Mouse (Mus musculus) adrenal gland, adult 10 weeks (tissue): ENCODE measurements around the gene Clip3. TPM values are rescaled to one million over a fixed set of nuclear protein-coding genes. Genes with fewer than 3 reads are reported as not detected.

Experiments used
- polyA plus RNA-seq: library from polyadenylated mRNA; stranded (reverse); fragments of 350-450 nt; fragmentation: Illumina TruSeq; extraction: RNeasy Lipid Tissue Mini Kit (QIAGEN cat#74804); gene quantifications from one replicate; pipeline ENCODE4 v1.2.3, GENCODE M21; 2014; ENCODE audit warnings: low read depth, low replicate concordance

The Clip3 gene
- polyA plus RNA-seq: 14.6 TPM

DNA sequence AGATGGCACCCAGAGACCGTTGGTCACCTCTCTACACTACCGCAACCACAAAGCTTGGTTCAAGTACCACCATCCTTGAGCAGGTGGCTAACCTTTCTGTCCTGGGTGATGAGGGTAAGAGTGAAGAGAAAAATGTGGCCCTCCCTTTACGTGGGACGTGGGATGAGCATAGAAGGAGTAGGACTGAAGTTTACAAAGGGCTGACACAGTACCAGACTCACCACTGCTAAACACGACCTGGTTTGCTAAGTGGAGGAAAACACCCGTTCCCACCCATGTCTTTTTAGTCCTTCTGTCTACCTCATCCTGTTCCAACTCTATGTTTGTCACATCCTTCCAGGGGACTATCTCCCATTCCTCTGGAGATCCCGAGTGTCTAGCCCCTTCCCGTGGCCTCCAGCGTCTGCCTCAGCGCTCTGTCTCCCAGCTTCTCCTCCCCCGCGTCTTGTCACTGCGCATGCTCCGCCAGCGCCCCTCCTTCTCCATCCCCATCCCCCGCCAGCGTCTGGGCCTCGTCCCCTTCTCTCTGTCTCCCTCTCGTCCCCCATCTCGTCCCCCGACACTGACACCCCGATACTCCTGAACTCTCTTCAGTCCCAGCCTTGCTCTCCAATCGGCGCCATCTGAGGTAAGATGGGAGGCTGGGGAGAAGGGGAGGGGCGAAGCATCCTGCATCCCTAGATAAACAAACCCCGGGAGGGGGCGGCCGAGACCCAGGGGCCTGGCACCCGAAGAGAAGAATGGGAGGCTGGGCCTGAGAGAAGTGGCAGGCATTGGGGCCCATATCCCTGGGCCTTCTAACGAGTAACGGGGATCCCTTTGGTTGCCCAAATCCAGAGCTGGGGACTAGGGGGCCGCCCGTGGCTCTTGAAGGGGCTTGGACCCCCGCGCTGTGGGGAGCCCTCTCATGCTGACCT lies at the start of gene Clip3:
Gene Clip3 (plus strand): TSS at position 514 of the 917 bp plus-strand sequence.

DNA sequence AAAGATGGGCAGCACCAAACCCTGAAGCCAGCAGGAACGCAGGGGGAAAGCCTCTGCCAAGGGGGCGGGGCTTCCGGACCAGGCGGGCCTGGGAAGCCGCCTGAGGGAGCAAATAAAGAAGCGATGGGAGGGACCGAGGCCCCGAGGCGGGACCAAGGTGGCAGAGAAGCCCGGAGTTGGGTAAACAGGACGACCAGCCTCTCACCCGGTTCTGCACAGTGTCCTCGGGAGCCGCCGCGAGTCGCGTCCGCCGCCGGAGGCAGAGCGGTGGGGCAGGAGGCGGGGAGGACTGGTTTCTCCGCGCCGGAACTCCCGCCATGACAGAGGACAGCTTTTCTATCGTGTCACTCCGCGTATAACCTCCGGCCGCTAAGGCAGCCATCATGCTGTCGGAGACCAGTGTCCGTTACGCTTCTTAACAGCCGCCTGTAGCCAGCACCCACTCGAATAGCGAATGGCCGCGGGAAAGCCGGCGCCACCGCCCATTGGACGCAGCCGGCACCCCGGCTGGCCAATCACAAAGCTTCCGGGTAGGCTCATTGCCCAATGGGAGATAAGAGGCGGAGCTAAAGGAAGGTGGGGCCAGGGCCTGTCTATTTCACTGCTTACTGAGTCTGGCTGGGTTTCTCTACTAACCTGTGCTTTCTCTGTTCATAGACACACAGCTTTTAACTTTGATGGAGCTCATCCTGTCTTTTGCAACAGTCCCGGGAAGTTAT lies 11.4 kb upstream of the Clip3 start, which contains the start of the genes Thap8 and Wdr62:
Gene Thap8 (plus strand): TSS at position 144 of the 719 bp plus-strand sequence.
Gene Wdr62 (minus strand): TSS at position 469 of the 719 bp plus-strand sequence.

DNA sequence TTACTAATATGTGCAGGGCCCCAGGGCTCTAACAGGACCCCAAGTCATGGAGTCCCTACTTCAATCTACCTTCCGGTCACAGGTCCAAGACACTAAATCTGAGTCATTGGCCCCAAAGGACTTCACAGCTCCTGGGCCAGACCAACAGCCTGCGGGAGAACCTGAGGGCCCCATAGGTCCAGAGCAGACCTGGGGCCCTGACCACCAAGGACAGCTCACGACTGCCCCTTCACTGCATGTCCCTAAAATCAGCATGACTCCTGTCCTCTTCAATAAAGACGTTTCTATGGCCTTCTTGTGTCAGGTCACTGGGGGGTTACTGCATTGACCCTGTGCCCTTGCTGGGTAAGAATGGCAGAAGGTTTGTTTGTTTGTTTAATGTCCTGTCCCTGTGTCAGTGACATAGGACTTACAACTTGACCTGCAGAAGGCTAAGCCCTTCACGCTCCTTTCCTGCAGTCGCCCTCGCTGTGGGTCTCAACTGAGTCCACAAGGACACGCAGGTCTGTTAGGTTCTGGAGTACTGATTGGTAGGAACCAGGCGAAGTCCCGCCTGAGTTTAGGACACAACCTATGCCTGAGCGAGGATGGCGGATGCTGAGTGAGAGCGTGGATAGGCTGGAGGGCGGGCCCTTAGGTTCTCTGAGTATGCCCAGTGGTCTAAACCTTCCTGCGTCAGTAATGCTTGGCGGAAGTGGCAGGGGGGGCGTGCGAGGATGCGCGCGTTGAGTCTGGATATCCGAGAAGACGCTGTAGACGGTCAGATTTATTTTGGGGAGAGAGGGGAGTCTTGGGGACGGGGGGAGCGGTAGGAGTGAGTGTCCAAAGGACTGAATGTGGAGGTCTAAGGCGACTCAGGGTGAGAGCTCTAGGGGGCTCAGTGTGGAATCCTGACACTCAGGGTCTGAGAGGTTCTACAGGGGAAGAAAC lies 16.8 kb downstream of the Clip3 start, which contains the start of gene Alkbh6:
Gene Alkbh6 (plus strand): TSS at position 642 of the 930 bp plus-strand sequence.

DNA sequence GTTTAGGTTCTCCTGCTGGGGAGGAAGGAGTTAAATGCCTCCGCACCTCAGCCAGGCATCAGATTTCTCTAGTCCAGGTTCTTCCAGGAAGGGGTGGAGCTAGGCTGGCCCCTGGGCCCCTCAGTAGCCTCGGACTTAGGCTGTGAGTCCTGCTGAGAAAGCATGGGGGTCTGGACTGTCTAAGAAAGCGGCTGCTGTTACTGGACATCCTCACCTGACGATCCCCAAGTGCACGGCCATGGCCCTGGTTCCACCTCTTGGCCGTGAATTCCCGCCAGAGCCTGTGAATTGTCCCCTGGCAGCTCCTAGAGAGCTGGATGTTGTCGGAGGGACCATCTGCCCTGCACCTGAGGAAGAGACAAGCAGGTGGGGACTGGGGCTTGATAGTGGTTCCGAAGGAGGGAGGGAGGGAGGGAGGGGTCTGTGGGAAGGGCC lies 23.2 kb downstream of the Clip3 start, which contains the start of gene Syne4:
Gene Syne4 (plus strand): TSS at position 87 of the 435 bp plus-strand sequence.

DNA sequence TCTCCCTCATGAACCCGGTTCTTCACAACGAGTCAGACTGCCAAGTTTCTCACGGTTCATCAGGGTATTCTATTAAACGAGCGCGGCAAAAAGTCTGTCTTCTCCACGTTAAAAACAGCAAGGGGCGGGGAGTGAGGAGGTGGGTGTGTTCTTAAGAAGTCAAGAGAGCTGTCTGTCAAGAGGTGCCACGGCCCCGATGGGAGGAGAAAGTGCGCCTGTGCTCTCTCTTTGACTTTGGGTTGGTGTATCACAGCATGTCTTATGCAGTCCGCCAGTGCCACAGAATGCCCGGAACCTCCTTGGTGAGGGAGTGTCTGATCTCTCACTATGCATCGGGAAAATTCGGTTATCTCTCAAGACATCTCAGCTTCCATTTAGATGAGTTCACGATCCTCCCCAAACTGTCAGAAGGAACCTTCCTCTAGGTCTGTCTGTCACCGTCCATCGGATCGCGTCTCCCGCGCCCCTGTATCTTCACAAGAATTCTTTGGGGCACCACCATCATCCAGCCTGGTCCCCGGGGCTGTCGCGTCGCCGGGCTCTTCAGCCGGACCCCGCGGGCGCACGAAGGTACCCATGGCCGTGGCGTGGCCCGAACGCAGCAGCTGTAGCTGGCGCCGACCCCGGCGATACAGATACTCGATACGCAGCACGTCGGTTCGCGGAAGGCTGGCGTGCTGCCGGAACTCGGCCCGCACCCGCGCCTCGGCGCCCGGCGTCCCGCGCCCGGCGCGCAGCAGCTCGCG lies 30.2 kb downstream of the Clip3 start, which contains the start of gene E130208F15Rik:
Gene E130208F15Rik (plus strand): TSS at position 202 of the 746 bp plus-strand sequence.

DNA sequence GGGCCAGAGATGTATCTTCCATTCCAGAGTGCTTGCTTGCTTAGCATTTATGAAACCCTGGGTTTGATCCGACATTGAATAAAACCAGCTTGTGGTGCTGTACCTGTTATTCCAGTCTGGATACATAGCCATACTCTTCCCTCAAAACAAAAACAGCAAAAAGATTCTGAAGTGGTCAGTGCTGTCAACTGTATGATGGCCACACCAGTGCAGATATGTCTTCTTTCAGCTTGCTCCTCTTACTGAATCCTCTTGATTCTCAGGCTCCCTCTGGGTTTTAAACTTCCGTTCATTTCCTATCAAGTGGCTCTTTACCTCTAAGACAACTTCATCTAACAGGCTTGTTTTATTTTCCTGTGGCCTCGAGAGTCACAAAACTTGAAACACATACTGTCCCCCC lies 32.3 kb downstream of the Clip3 start, which contains the start of gene Sdhaf1:
Gene Sdhaf1 (minus strand): TSS at position 101 of the 400 bp plus-strand sequence.

Other genes starting within 250 kb of the Clip3 start
- 7.2 TPM for gene Zfp14, start 240.3 kb upstream of the Clip3 start, polyA plus RNA-seq
- 1.8 TPM for gene Zfp82, start 218.8 kb upstream of the Clip3 start, polyA plus RNA-seq
- gene Gm26920, start 201.3 kb upstream of the Clip3 start, polyA plus RNA-seq: not detected
- 2.0 TPM for gene Zfp566, start 201.2 kb upstream of the Clip3 start, polyA plus RNA-seq
- gene Zfp260, start 197.0 kb upstream of the Clip3 start, polyA plus RNA-seq: 142 TPM
- gene Zfp382, start 169.8 kb upstream of the Clip3 start, polyA plus RNA-seq: 3.9 TPM
- 49.5 TPM for gene Zfp146, start 122.0 kb upstream of the Clip3 start, polyA plus RNA-seq
- gene Cox7a1, start 107.6 kb upstream of the Clip3 start, polyA plus RNA-seq: 2.9 TPM
- gene Capns1, start 92.9 kb upstream of the Clip3 start, polyA plus RNA-seq: 171 TPM
- gene Polr2i, start 59.8 kb upstream of the Clip3 start, polyA plus RNA-seq: not detected
- gene Tbcb, start 59.5 kb upstream of the Clip3 start, polyA plus RNA-seq: 7.1 TPM
- gene Ovol3, start 56.0 kb upstream of the Clip3 start, polyA plus RNA-seq: not detected
- gene Thap8, start 11.6 kb upstream of the Clip3 start, polyA plus RNA-seq: not detected
- 0.12 TPM for gene Wdr62, start 11.3 kb upstream of the Clip3 start, polyA plus RNA-seq
- gene Alkbh6, start 17.0 kb downstream of the Clip3 start, polyA plus RNA-seq: 5.4 TPM
- 2.3 TPM for gene Syne4, start 23.1 kb downstream of the Clip3 start, polyA plus RNA-seq
- gene E130208F15Rik, start 30.0 kb downstream of the Clip3 start, polyA plus RNA-seq: 1.2 TPM
- 3.0 TPM for gene Sdhaf1, start 32.2 kb downstream of the Clip3 start, polyA plus RNA-seq
- 1.4 TPM for gene Lrfn3, start 71.0 kb downstream of the Clip3 start, polyA plus RNA-seq
- gene Tyrobp, start 122.0 kb downstream of the Clip3 start, polyA plus RNA-seq: 3.2 TPM
- not detected for gene Hcst, start 128.1 kb downstream of the Clip3 start, polyA plus RNA-seq
- not detected for gene Nfkbid, start 130.0 kb downstream of the Clip3 start, polyA plus RNA-seq
- 8.6 TPM for gene Aplp1, start 153.8 kb downstream of the Clip3 start, polyA plus RNA-seq
- not detected for gene Kirrel2, start 166.0 kb downstream of the Clip3 start, polyA plus RNA-seq
- not detected for gene Nphs1, start 166.6 kb downstream of the Clip3 start, polyA plus RNA-seq
- not detected for gene Prodh2, start 201.9 kb downstream of the Clip3 start, polyA plus RNA-seq
- 0.23 TPM for gene Arhgap33, start 243.3 kb downstream of the Clip3 start, polyA plus RNA-seq